17 mouse cellular contexts compared by ENCODE assay signal in genomic region chr4:84198176-84198575, GRCm38 (mm10).
"Had no signal": no experiment of that assay in that cellular context is flagged by ENCODE, and none has a peak within 500 bp of the region (broad histone marks: within the 10 kb centered on the region; RNA-seq: fewer than 3 reads in every experiment).

No protein-coding gene starts in this region.

- H3K36me3 ChIP-seq: kidney, embryonic 15.5 days; liver, embryonic 13.5 days; neural tube, embryonic 12.5 days; neural tube, embryonic 15.5 days; stomach, embryonic 15.5 days had no signal

- DNase-seq: kidney, postnatal 10 days; kidney, postnatal 36 days; layer of hippocampus, postnatal 36 days; liver, embryonic 13.5 days; lung, adult 2 months; lung, postnatal 14 days; lung, postnatal 4 days; midbrain, embryonic 14.5 days; retina, postnatal 1 day; spleen, adult 18-20 months; thymus, postnatal 25 days had no signal

- H3K27me3 ChIP-seq: kidney, embryonic 15.5 days; liver, embryonic 13.5 days; neural tube, embryonic 12.5 days; neural tube, embryonic 15.5 days; stomach, embryonic 15.5 days had no signal

- H3K4me2 ChIP-seq: kidney, embryonic 15.5 days; liver, embryonic 13.5 days; midbrain, embryonic 11.5 days; neural tube, embryonic 12.5 days; neural tube, embryonic 15.5 days; stomach, embryonic 15.5 days had no signal

- H3K27ac ChIP-seq: kidney, embryonic 15.5 days; left cerebral cortex, adult 2 months; liver, embryonic 13.5 days; neural tube, embryonic 12.5 days; neural tube, embryonic 15.5 days; stomach, embryonic 15.5 days had no signal

- H3K9me3 ChIP-seq: kidney, embryonic 15.5 days; liver, embryonic 13.5 days; neural tube, embryonic 12.5 days; neural tube, embryonic 15.5 days; stomach, embryonic 15.5 days had no signal

- H3K4me1 ChIP-seq: liver, embryonic 13.5 days had no signal

- H3K4me3 ChIP-seq: kidney, embryonic 15.5 days; left cerebral cortex, adult 2 months; liver, embryonic 13.5 days; neural tube, embryonic 12.5 days; neural tube, embryonic 15.5 days; stomach, embryonic 15.5 days had no signal

- H3K9ac ChIP-seq: kidney, embryonic 15.5 days; liver, embryonic 13.5 days; neural tube, embryonic 12.5 days; neural tube, embryonic 15.5 days; stomach, embryonic 15.5 days had no signal
